Mouse (Mus musculus) layer of hippocampus, adult 2 months (tissue): ENCODE data around the gene Lpcat2. TPM values are rescaled to one million over a fixed set of nuclear protein-coding genes. Genes with fewer than 3 reads are reported as not detected.

Source experiments
- DNase-seq, 2 experiments: peaks; one replicate each; pipeline ENCODE4 v3.0.0; 2022; ENCODE audit warnings: low spot score in 2 of 2
- H3K27ac ChIP-seq: fragments of 200-600 bp; 2 replicates; pipeline ENCODE4 v1.8.1; 2022
- H3K4me3 ChIP-seq: fragments of 200-600 bp; 2 replicates; pipeline ENCODE4 v1.8.1; 2022; ENCODE audit warnings: mild to moderate bottlenecking
- CTCF ChIP-seq: fragments of 200-600 bp; conservative IDR thresholded peaks from 2 replicates; pipeline ENCODE4 v1.8.1; 2022; ENCODE audit warnings: antibody characterized with exemption, mild to moderate bottlenecking, moderate library complexity
- long read RNA-seq, 2 experiments: library from polyadenylated mRNA; stranded (forward); transcript quantifications; one replicate each; pipeline ENCODE4 v2.0.0; 2021; ENCODE audit warnings: borderline mapping rate in 2 of 2
- total RNA-seq, 2 experiments: library from RNA; stranded (reverse); gene quantifications; 2 replicates each; pipeline ENCODE4 v1.2.3; 2021

The Lpcat2 gene
- total RNA-seq, result 10 to 100 TPM; 10.0 to 11.2 TPM
- long read RNA-seq, experiment 1, partial matches to known transcripts, result 1 of 5 reads
- long read RNA-seq, experiment 1, other reads (novel, unspliced or antisense), result 1 of 5 reads
- long read RNA-seq, experiment 2, transcript Lpcat2-201 (14 exons, 2,811 nt), result major isoform, 10 of 16 reads
- long read RNA-seq, experiment 2, partial matches to known transcripts, result 0 of 16 reads
- long read RNA-seq, experiment 2, other reads (novel, unspliced or antisense), result 6 of 16 reads

DNA sequence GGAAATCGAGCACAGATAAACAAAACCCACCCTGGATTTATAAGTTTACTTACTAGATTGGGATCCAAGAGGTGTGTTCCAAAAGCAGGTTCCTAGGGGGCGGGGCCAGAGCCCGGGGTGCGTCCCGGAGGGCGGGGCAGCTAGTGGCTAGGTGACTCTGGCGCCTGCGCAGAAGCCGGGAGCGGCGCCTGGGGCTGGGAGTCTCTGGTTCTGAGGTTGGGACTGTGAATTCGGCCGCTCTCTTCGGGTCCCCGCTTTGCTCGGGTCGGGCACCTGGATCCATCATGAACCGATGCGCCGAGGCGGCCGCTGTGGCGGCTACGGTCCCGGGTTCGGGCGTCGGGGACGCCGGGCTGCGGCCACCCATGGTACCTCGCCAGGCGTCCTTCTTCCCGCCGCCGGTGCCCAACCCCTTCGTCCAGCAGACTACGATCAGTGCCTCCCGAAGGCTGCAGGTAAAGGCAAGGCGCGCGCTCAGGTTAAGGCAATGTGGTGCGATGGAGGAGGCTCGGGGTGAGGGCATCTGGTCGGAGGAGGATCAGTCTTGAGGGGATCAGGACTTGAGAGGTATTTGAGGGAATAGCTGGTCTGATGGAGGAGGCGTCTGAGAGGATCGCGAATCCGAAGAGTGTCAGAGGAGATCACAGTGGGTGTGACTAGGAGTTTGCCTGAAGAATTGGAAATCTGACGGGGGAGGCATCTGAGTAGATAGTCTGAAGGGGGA lies at the start of gene Lpcat2:
Lpcat2 (plus strand) TSS at position 169 of the 724 bp plus-strand sequence.
- TF ChIP-seq CTCF, result no peak
- peak; percentile 66 to 80 for DNase-seq
- Histone ChIP-seq H3K4me3 (peak within 1 kb of the TSS; percentile 67), H3K27ac (peak within 1 kb of the TSS; percentile 88)

DNA sequence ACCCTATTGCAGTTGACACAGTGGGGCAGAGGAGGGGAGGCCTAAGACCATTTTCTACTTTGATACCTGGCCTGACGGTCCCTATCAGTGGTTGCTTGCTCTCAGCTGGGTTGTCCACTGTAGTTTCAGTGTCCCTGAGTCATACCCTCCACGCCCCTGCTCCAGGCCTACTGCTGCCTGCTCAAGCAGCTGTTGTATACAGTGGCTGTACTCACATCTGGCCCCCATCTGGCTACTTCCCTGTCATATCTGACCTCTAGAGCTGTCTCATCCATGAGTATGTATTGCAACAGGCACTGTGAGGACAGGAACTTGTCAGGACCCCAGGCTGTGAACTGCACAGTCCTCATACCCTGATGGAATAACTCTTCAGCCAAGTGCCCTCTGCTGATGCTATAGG lies 42.4 kb upstream of the Lpcat2 start:
- H3K4me3 ChIP-seq, result no peak overlapping the region
- no peak for DNase-seq
- H3K27ac ChIP-seq, result no peak overlapping the region
- no peak for TF ChIP-seq CTCF

DNA sequence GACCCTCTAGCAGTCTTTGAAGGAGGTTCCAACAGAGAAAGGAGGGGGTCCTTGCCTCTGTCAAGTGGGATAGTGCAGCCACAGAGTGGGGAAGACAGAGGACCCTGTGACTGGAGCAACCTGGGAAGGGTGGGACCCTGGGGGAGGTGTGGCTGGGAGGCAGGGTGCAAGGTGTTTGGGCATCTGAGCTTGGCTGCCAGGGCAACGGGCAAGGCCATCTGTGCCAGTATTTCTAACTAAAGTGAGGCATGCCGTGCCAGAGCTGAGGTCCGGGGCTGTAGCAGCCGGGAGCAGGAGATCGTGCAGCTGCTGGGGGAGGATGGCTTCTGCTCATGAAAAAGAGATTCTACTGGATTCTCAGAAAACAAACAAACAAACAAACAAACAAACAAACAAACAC lies 39.5 kb upstream of the Lpcat2 start:
- no peak for TF ChIP-seq CTCF
- H3K27ac ChIP-seq, result no peak overlapping the region
- DNase-seq, result no peak
- H3K4me3 ChIP-seq, result no peak overlapping the region

DNA sequence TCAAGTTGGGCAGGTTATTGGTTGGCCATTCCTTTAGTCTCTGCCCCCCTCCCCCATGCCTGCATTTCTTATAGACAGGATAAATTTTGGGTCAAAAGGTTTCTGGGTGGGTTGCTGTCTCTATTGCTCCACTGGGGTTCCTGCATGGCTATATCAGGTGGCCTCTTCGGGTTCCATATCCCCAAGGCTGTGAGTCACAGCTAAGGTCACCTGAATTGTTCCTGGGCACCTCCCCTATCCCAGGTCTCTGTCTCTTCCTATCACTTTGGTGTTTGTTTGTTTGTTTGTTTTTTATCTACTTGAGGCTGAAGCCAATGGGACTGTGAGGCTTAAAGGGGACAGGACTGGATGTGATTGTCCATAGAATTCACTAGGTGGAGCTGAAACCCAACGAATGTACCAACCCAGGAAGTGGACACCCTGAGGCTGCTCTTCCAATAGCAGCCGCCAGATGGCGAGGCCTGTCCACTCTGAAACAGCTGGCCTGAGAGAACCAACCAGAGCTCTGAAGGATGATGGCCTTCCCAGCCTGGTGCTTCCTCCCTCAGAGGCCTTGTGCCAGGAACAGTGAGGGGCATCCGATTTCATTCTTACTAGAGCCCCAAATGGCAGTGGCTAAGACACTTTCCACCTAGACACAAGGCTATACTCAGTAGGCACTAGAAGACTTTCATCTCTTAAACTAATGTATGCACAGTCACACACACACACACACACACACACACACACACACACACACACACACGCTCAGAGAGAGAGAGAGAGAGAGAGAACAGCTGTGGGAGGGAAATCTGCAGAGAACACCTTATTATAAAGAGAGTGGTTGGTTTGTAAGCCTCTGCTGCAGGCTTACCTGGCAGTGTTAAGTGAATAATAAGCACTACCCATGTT lies 37.0 kb upstream of the Lpcat2 start:
- DNase-seq, result peak; percentile 87 to 95
- Histone ChIP-seq H3K27ac (no peak overlapping the region), H3K4me3 (no peak overlapping the region)
- TF ChIP-seq CTCF, result peak; percentile 98

DNA sequence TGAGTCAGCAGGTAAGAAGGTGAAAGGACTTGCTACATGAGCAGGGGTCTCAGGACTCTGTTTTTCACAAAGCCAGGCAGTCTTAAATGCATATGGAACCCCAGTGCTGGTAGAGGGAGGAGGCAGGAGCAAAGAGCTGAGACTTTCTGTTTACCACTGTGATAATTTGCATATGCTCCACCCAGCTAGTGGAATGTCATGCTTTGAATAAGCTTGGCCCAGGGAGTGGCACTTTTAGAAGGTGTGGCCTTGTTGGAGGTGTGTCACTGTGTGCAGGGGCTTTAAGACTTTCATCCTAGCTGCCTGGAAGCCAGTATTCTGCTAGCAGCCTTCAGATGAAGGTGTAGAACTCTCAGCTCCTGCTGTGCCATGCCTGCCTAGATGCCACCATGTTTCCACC lies 34.0 kb upstream of the Lpcat2 start:
- TF ChIP-seq CTCF, result no peak
- H3K27ac ChIP-seq, result no peak overlapping the region
- no peak for DNase-seq
- H3K4me3 ChIP-seq, result no peak overlapping the region

DNA sequence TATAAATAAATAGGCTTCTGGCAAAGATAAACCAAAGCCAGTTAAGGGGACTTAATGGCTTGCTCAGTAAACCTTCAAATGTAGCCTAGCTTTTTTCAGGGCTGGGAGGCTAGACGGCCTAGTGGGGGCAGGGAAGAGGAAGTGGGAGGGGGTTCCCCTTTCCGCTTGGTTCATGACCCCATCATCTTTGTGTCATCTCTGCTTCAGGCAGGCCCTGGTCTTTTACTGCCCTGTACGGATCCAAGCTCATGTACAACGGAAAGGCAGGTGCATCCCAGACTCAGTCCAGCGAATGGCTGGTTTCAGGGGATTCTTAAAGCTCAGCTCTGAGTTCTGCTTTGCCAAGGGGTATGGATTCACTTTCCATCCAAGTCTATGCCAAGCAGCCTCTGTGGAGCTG lies 32.8 kb upstream of the Lpcat2 start:
- DNase-seq, result no peak
- Histone ChIP-seq H3K27ac (no peak overlapping the region), H3K4me3 (no peak overlapping the region)
- no peak for TF ChIP-seq CTCF

DNA sequence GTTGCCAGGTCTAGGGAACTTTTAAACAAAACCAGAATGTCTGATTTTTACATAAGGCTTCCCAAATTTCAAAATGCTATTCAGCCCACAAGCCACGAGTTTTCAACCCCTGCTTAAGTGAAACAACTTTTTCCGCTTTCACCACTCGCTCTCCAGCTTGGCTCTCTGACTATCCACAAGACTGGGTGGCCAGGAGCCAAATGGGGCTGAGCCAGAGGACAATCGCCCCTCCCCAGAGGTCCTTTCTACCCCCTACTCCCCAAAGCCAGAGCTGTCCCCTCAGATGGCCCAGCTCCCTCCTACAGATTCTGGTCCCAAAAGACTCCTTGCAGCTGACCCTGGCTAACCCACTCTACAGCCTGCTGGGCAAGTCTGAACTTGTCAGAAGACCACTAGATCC lies 29.1 kb upstream of the Lpcat2 start:
- DNase-seq, result no peak
- no peak overlapping the region for H3K4me3 ChIP-seq
- H3K27ac ChIP-seq, result no peak overlapping the region
- TF ChIP-seq CTCF, result no peak

DNA sequence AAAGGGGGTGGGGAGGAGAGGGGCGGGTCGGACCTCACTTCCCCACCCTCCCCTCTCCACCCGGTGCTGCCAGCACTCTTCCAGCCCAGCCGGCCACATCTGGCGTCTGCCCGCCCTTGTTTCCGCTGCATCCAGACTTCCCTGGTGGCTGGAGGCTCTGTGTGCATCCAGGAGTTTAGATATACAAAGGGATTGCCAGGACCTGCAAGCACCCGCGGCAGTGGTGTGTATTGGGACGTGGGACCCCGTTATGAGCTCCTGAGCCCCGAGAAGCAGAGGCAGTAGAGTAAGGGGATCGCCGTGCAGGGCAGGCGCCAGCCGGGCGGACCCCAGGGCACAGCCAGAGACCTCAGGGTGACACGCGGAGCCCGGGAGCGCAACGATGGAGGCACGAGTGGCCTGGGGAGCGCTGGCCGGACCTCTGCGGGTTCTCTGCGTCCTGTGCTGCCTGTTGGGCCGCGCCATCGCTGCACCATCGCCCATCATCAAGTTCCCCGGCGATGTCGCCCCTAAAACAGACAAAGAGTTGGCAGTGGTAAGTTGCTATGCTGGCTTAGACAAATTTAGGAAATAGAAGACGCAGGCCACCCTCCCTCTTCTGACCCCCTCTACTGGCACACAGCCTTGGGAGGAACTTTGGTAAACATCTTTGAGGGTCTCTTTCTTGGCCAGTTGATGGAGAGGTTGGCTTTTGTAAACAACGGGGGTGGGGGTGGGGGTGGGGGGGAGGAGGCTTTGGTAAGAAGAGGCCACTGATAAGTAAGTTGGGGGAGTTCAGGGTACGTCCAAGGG lies 27.7 kb upstream of the Lpcat2 start, which contains the start of gene Mmp2:
Mmp2 (plus strand) TSS at position 49 of the 792 bp plus-strand sequence.
- Histone ChIP-seq H3K27ac (no peak within 1 kb of the TSS; the same call in 1 of the 2 replicates), H3K4me3 (peak within 1 kb of the TSS; percentile 34)
- no peak for DNase-seq
- TF ChIP-seq CTCF, result 0 out of 2 replicates have a peak, but pooled peaks have one; percentile 6

DNA sequence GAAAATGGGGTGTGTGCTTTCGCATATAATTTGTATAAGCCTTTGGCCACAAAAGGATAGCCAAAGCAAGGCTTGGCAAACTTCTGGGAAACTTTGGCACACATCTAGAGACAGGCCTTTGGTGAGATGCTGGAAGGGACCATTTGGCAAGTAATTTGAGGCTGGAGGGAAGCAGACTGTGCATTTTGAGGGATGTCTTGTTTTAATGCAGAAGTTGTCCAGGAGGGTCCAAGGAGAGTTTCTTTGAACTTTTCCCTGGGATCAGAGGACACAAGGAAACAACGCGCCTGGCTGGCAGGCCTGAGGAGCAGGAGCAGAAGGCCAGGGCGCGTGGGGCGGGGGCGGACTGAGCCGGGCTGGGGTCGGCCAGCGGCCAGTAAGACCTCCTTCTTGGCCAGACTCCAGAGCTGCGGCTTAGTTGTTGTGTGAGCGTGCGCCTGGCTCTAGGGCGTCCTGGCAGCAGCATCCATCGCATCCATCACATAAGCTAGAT lies 26.8 kb upstream of the Lpcat2 start:
- TF ChIP-seq CTCF, result no peak
- no peak overlapping the region for H3K27ac ChIP-seq
- no peak overlapping the region for H3K4me3 ChIP-seq
- peak; percentile 24 to 26 for DNase-seq

DNA sequence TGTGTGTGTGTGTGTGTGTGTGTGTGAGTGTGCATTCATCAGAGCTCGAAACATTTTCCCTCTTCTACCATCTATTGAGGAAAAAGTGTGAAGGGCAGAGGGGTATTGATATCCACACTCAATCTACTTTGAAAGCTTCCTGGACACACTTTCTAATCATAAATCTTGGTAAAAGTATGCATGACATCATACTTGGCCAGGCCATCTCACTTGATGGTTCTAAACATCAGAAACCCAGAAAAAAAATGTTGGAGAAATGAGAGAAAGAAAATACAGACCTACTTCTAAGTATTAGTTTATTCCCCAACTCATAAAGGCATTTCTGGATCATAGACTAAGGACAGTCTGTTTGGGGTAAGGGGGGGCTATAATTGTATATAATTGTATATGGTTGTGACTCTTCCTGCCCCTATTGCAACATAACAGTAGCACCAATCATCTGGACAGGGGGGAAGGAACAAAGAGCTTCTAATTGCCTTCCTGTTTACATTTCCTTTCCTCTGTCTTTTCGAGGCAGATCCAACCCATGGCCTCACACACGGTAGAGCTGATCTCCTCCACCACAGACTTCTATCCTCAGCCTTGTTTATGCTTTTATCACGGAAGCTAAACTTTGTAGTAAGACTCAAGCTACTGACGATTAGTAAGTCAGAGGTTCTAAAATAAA lies 20.9 kb upstream of the Lpcat2 start:
- DNase-seq, result no peak
- Histone ChIP-seq H3K4me3 (no peak overlapping the region), H3K27ac (no peak overlapping the region)
- TF ChIP-seq CTCF, result no peak

DNA sequence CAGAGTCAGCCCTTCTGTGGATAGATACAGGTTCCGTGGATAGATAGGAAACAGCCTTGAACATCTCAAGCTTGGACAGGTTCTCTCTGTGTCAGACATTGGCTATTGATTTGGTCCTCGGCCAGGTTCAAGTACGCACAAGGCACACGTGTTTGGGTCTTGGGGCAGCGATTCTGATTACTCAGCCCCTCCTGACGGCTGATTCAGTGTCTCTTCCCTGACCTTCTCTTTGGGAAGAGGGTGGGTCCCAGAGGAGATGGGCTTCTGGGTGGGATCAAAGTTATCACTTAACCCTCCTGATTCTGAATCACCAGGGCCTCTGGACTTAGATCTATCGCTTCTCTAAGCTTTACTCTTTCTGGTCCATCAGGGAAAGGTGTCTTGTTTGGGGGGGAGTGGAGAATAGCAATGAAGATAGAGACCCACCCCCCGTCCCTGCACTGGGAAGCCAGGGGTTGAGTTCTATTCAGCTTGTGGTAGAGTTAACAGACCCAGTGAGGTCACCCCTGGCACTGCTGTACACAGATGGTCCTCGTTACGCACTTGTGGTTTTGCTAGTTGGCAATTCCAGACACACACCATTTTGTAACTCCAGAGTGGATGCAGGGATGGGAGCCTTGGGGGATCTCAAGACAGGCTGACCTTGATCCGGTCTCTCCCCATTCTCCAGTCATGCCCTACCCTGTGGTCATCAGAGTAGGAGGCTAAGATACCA lies 20.2 kb upstream of the Lpcat2 start:
- DNase-seq, result no peak
- no peak overlapping the region for H3K4me3 ChIP-seq
- no peak for TF ChIP-seq CTCF
- H3K27ac ChIP-seq, result no peak overlapping the region
